Mouse (Mus musculus): Measurements from ENCODE around the gene Kctd19. TPM values are rescaled to one million over a fixed set of nuclear protein-coding genes. Genes with fewer than 3 reads are reported as not detected.

Kctd19 gene
- polyA plus RNA-seq, 1 experiment from 2014 or later = not detected

DNA sequence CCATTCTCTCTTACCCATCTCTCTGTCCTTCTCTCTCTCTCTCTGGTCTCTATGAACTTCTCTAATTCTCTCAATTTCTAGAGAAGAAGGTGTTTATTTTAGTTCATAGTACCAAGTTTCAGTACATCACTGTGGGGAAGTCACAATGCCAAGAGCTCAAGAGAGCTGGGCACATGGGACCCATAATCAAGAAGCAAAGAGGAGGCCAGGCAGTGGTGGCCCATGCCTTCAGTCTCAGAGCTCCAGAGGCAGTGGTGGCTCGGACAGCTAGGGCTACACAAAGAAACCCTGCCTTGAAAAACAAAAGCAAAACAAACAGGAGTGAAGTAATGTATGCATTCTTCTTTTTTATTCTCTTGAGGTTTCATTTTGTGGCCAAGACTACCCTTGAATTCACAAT lies 8.8 kb downstream of the Kctd19 start:
- whole genome bisulfite sequencing = 38% methylated on average over 1 of the region's 1 CpGs
- Histone ChIP-seq H3K9ac (replicated peaks; ENCODE audit: low read depth, low read length) (no peak overlapping the region), H3K4me3 (replicated peaks; ENCODE audit: low read length) (no peak overlapping the region), H3K27me3 (replicated peaks; ENCODE audit: control insufficient read depth, insufficient read depth, low read length) (no peaks in the 10 kb centered on the region), H3K36me3 (ENCODE audit: control insufficient read depth, insufficient read depth) (no peaks in the 10 kb centered on the region), H3K9me3 (ENCODE audit: control insufficient read depth, low read length) (no peaks in the 10 kb centered on the region), H3K4me1 (replicated peaks; ENCODE audit: control insufficient read depth, insufficient read depth, low read length) (peaks cover 6% of the 10 kb centered on the region), H3K27ac (ENCODE audit: low read length) (no peak overlapping the region), H3K4me2 (ENCODE audit: low read length) (no peak overlapping the region)
- no peak for ATAC-seq

DNA sequence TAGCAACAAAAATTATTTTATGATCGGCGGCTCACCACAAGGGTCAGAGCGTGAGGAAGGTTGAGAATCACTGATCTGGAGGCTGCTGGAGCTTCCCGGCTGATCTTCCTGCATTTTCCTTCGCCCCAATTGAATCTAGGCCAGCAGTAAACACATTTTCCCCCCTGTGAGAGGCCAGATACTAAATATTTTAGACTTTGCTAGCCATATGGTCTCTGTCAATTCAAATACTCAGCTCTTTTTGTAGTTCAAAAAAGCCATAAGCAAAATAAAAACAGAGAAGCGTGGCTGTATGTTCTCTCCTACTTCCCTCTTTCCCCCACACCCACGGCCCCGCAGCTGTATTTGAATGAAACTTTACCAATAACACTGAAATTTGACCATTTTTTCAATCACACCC lies 9.8 kb downstream of the Kctd19 start:
- Histone ChIP-seq H3K4me2 (ENCODE audit: low read length) (no peak overlapping the region), H3K27me3 (replicated peaks; ENCODE audit: control insufficient read depth, insufficient read depth, low read length) (no peaks in the 10 kb centered on the region), H3K9me3 (ENCODE audit: control insufficient read depth, low read length) (no peaks in the 10 kb centered on the region), H3K27ac (ENCODE audit: low read length) (no peak overlapping the region), H3K4me3 (replicated peaks; ENCODE audit: low read length) (no peak overlapping the region), H3K4me1 (replicated peaks; ENCODE audit: control insufficient read depth, insufficient read depth, low read length) (peaks cover 6% of the 10 kb centered on the region), H3K9ac (replicated peaks; ENCODE audit: low read depth, low read length) (no peak overlapping the region), H3K36me3 (ENCODE audit: control insufficient read depth, insufficient read depth) (no peaks in the 10 kb centered on the region)
- no peak for ATAC-seq
- WGBS = 90% methylated on average over 8 of the region's 8 CpGs

DNA sequence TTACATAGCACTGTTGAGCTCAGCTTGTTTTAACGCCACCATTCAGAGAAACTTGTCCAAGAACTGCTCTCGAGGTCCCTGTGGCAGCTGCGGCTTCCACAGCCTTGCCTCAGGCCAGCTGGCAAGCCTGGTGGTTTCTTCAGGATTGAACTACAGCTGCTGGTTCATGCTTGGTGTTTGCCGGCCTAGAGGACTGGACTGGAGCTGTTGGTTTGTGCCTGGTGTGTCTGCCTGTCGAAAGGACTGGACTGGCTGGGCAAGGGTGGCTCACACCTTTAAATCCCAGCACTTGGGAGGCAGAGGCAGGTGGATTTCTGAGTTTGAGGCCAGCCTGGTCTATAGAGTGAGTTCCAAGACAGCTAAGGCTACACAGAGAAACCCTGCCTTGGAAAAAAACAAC lies 13.3 kb downstream of the Kctd19 start:
- WGBS = 91% methylated on average over 5 of the region's 5 CpGs
- H3K9ac ChIP-seq (replicated peaks; ENCODE audit: low read depth, low read length) = no peak overlapping the region
- ATAC-seq = no peak
- no peaks in the 10 kb centered on the region for H3K27me3 ChIP-seq (replicated peaks; ENCODE audit: control insufficient read depth, insufficient read depth, low read length)
- H3K4me3 ChIP-seq (replicated peaks; ENCODE audit: low read length) = no peak overlapping the region
- H3K36me3 ChIP-seq (ENCODE audit: control insufficient read depth, insufficient read depth) = no peaks in the 10 kb centered on the region
- no peak overlapping the region for H3K27ac ChIP-seq (ENCODE audit: low read length)
- no peak overlapping the region for H3K4me2 ChIP-seq (ENCODE audit: low read length)
- H3K9me3 ChIP-seq (ENCODE audit: control insufficient read depth, low read length) = no peaks in the 10 kb centered on the region
- no peaks in the 10 kb centered on the region for H3K4me1 ChIP-seq (replicated peaks; ENCODE audit: control insufficient read depth, insufficient read depth, low read length)

DNA sequence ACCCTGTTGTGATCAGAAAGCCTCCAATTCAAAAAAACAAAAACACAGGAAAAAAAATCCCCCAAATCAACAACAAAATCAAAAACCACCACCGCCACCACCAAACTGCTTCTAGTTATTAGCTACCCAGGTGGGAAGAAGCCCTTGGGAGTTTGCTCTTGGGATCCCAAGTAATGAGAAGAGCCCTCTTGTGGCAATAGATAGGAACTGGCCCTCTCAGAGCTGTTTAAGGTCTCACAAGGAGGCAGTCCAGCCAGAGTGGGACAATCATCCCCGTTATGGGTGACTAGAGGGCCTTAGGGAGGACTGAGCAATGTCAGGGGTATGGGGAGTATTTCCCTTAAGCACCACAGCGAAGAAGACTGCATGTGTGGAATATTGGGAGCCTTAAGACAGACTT lies 15.6 kb downstream of the Kctd19 start:
- Histone ChIP-seq H3K4me2 (ENCODE audit: low read length) (no peak overlapping the region), H3K9me3 (ENCODE audit: control insufficient read depth, low read length) (no peaks in the 10 kb centered on the region), H3K4me3 (replicated peaks; ENCODE audit: low read length) (no peak overlapping the region), H3K27me3 (replicated peaks; ENCODE audit: control insufficient read depth, insufficient read depth, low read length) (no peaks in the 10 kb centered on the region), H3K27ac (ENCODE audit: low read length) (no peak overlapping the region), H3K36me3 (ENCODE audit: control insufficient read depth, insufficient read depth) (no peaks in the 10 kb centered on the region), H3K4me1 (replicated peaks; ENCODE audit: control insufficient read depth, insufficient read depth, low read length) (no peaks in the 10 kb centered on the region), H3K9ac (replicated peaks; ENCODE audit: low read depth, low read length) (no peak overlapping the region)
- WGBS = 37% methylated on average over 3 of the region's 3 CpGs
- ATAC-seq = no peak

DNA sequence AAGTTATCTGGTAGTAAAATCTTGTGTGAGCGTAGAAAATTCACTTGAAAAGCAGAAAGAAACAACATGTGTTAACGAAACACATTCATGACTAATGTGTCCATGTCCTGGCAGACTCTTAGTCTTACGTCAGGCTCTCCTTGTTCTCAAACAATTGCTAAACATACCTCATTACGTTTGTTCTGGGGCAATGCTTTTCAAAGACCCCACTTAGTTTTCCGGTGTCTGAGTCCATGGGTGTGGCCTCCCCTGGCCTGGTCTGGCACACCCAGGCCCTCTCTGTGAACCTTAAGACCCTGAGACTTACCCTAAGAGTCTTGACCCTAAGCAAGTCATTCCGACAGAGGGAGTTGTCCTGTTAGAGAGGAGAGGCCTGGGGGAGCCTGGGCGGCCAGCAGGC lies 19.4 kb downstream of the Kctd19 start:
- H3K9ac ChIP-seq (replicated peaks; ENCODE audit: low read depth, low read length) = no peak overlapping the region

DNA sequence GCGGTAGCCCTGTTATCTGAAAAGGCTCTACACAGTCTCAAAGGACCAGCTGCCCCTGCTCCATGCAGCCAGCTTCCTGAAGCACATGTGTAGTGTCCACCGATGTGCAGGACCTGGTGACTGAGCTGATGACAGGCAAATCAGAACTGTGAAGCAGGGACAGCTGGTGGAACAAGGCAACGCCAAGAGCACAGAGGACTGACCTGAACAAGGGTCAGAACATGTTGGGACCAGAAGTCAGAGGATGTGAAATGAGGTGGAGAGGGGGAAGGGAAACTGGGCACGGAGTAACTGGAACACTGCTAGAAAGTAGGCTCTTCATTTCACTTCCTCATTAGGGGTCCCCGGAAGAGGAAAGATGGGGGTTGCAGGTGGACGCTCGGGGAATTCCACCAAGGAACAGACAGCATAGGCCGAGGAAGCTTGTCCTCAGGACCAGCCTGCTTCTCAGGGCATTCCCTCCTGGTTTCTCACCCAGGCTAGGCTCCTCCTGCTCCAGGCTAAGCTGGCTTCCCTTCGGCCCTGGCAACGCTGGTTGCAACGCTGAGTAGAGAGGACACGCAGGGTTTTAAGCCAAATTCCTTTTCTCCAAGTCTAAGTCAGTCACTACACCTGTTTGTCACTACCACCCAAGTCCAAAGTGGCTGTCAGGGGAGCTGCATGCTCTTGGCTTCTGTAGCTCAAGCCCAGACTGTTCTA lies 20.1 kb downstream of the Kctd19 start:
- no peak overlapping the region for H3K4me3 ChIP-seq (replicated peaks; ENCODE audit: low read length)
- no peaks in the 10 kb centered on the region for H3K27me3 ChIP-seq (replicated peaks; ENCODE audit: control insufficient read depth, insufficient read depth, low read length)
- no peak overlapping the region for H3K9ac ChIP-seq (replicated peaks; ENCODE audit: low read depth, low read length)
- 89% methylated on average over 12 of the region's 12 CpGs for WGBS
- no peaks in the 10 kb centered on the region for H3K4me1 ChIP-seq (replicated peaks; ENCODE audit: control insufficient read depth, insufficient read depth, low read length)
- no peak overlapping the region for H3K27ac ChIP-seq (ENCODE audit: low read length)
- H3K4me2 ChIP-seq (ENCODE audit: low read length) = no peak overlapping the region
- no peak for ATAC-seq
- no peaks in the 10 kb centered on the region for H3K9me3 ChIP-seq (ENCODE audit: control insufficient read depth, low read length)
- H3K36me3 ChIP-seq (ENCODE audit: control insufficient read depth, insufficient read depth) = no peaks in the 10 kb centered on the region

More for the DNA sequence above, 19.4 kb downstream of the Kctd19 start:
- no peak overlapping the region for H3K4me2 ChIP-seq (ENCODE audit: low read length)
- H3K9me3 ChIP-seq (ENCODE audit: control insufficient read depth, low read length) = no peaks in the 10 kb centered on the region
- H3K4me1 ChIP-seq (replicated peaks; ENCODE audit: control insufficient read depth, insufficient read depth, low read length) = no peaks in the 10 kb centered on the region
- no peak for ATAC-seq
- no peaks in the 10 kb centered on the region for H3K27me3 ChIP-seq (replicated peaks; ENCODE audit: control insufficient read depth, insufficient read depth, low read length)
- 38% methylated on average over 7 of the region's 7 CpGs for WGBS
- no peak overlapping the region for H3K4me3 ChIP-seq (replicated peaks; ENCODE audit: low read length)
- H3K36me3 ChIP-seq (ENCODE audit: control insufficient read depth, insufficient read depth) = no peaks in the 10 kb centered on the region
- H3K27ac ChIP-seq (ENCODE audit: low read length) = no peak overlapping the region

DNA sequence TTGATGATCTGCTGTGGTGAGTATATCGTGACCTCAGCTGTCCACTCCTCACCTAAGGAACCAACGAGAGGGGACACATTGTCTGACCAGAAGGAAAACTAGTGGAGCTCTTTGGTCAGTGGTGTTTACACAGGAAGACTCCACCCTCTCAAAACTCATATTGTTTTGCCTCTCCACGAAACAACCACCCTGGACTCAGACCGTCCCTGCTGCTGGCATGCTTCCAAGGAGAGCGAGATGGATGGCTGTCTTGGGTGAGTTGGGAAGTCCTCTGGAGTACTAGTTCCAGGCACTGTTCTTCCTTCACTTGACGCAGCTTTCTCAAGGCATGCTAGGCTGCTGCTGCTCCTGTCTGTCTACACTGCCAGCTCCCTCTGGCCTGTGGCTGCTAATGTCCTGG lies 24.2 kb downstream of the Kctd19 start:
- 80% methylated on average over 6 of the region's 6 CpGs for WGBS
- H3K9ac ChIP-seq (replicated peaks; ENCODE audit: low read depth, low read length) = no peak overlapping the region
- H3K4me1 ChIP-seq (replicated peaks; ENCODE audit: control insufficient read depth, insufficient read depth, low read length) = no peaks in the 10 kb centered on the region
- no peaks in the 10 kb centered on the region for H3K9me3 ChIP-seq (ENCODE audit: control insufficient read depth, low read length)
- no peaks in the 10 kb centered on the region for H3K36me3 ChIP-seq (ENCODE audit: control insufficient read depth, insufficient read depth)
- no peak for ATAC-seq
- no peak overlapping the region for H3K4me3 ChIP-seq (replicated peaks; ENCODE audit: low read length)
- no peak overlapping the region for H3K27ac ChIP-seq (ENCODE audit: low read length)
- no peaks in the 10 kb centered on the region for H3K27me3 ChIP-seq (replicated peaks; ENCODE audit: control insufficient read depth, insufficient read depth, low read length)
- H3K4me2 ChIP-seq (ENCODE audit: low read length) = no peak overlapping the region

DNA sequence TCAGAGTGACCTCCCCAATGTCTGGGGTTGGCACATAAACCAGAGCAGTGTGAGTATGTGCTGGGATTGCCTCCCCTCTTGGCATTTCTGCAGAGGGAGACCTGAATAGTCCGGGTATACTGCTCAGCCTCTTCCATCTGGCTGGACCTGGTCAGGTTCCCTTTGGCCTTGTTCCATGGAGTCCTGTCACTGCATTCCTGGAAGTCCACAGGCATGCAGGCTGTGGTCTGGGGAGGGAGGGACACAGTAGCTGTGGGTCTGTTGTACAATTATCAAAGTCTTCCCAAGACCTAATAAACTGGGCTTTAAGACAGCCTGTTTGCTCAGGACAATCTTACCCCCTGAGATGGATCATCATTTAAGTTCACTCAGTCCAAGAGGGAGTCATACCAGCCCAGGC lies 26.2 kb downstream of the Kctd19 start:
- 76% methylated on average over 1 of the region's 1 CpGs for WGBS
- H3K9ac ChIP-seq (replicated peaks; ENCODE audit: low read depth, low read length) = no peak overlapping the region
- no peak for ATAC-seq
- H3K4me1 ChIP-seq (replicated peaks; ENCODE audit: control insufficient read depth, insufficient read depth, low read length) = no peaks in the 10 kb centered on the region
- H3K4me2 ChIP-seq (ENCODE audit: low read length) = no peak overlapping the region
- H3K9me3 ChIP-seq (ENCODE audit: control insufficient read depth, low read length) = no peaks in the 10 kb centered on the region
- H3K36me3 ChIP-seq (ENCODE audit: control insufficient read depth, insufficient read depth) = no peaks in the 10 kb centered on the region
- no peaks in the 10 kb centered on the region for H3K27me3 ChIP-seq (replicated peaks; ENCODE audit: control insufficient read depth, insufficient read depth, low read length)
- H3K4me3 ChIP-seq (replicated peaks; ENCODE audit: low read length) = no peak overlapping the region
- H3K27ac ChIP-seq (ENCODE audit: low read length) = no peak overlapping the region

DNA sequence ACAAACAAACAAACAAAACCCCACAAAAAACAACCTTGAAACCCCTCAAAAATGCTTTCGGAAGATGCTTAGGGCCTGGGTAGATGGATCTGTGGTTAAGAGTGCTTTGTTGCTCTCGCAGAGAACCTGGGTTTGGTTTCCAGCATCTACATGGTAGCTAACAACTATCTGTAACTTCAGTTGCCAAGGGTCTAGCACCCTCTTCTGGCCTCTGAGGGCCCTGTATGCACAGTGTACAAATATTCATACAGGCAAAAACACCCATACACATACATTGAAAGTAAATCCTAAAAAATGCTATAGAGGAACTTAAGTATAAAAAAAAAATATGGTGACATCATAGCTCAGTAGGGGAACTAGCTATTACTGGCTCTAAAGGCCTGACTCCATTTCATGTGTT lies 29.2 kb downstream of the Kctd19 start:
- Histone ChIP-seq H3K27ac (ENCODE audit: low read length) (no peak overlapping the region), H3K4me2 (ENCODE audit: low read length) (no peak overlapping the region), H3K4me3 (replicated peaks; ENCODE audit: low read length) (no peak overlapping the region), H3K9me3 (ENCODE audit: control insufficient read depth, low read length) (no peaks in the 10 kb centered on the region), H3K4me1 (replicated peaks; ENCODE audit: control insufficient read depth, insufficient read depth, low read length) (no peaks in the 10 kb centered on the region), H3K27me3 (replicated peaks; ENCODE audit: control insufficient read depth, insufficient read depth, low read length) (no peaks in the 10 kb centered on the region), H3K36me3 (ENCODE audit: control insufficient read depth, insufficient read depth) (no peaks in the 10 kb centered on the region), H3K9ac (replicated peaks; ENCODE audit: low read depth, low read length) (no peak overlapping the region)
- ATAC-seq = no peak
- 94% methylated on average over 2 of the region's 2 CpGs for WGBS

DNA sequence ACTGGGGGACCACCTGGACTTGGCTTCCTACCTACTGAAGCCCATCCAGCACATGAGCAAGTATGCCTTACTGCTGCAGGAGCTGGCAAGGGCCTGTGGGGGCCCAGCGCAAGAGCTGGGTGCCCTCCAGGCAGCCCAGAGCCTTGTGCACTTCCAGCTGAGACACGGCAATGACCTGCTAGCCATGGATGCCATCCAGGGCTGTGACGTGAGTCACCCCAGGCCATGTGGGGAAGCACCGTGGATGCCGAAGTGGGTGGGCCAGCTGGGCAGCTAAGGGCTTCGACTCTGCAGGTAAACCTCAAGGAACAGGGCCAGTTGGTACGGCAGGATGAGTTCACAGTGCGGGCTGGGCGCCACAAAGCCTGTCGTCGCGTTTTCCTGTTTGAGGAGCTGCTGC lies 33.0 kb downstream of the Kctd19 start:
- Histone ChIP-seq H3K36me3 (ENCODE audit: control insufficient read depth, insufficient read depth) (no peaks in the 10 kb centered on the region), H3K9ac (replicated peaks; ENCODE audit: low read depth, low read length) (no peak overlapping the region), H3K27me3 (replicated peaks; ENCODE audit: control insufficient read depth, insufficient read depth, low read length) (no peaks in the 10 kb centered on the region), H3K4me3 (replicated peaks; ENCODE audit: low read length) (no peak overlapping the region), H3K9me3 (ENCODE audit: control insufficient read depth, low read length) (no peaks in the 10 kb centered on the region), H3K4me1 (replicated peaks; ENCODE audit: control insufficient read depth, insufficient read depth, low read length) (0 out of 2 replicates have a peak, but pooled peaks cover 5% of the 10 kb centered on the region), H3K27ac (ENCODE audit: low read length) (no peak overlapping the region), H3K4me2 (ENCODE audit: low read length) (no peak overlapping the region)
- 90% methylated on average over 12 of the region's 12 CpGs for WGBS
- no peak for ATAC-seq
